8 mouse cellular contexts compared by ENCODE assay signal in genomic region chr17:70852686-70853386, GRCm38 (mm10). TPM values are rescaled to one million over a fixed set of nuclear protein-coding genes. Genes with fewer than 3 reads are reported as not detected.
DNase-seq lines count a peak whose midpoint lies in the region; ATAC-seq and TF ChIP-seq lines count a peak whose summit lies in the region.

No protein-coding gene starts in this region.

- H3K27ac ChIP-seq in embryonic facial prominence, embryonic 10.5 days (replicated peaks), result peak overlapping the region; percentile 98
- peak overlapping the region; percentile 93 for H3K27ac ChIP-seq in heart, embryonic 10.5 days
- H3K27ac ChIP-seq in kidney, embryonic 14.5 days (ENCODE audit: low read depth, low read length), result peak overlapping the region; percentile 97
- H3K27ac ChIP-seq in liver, embryonic 14.5 days, result peak overlapping the region; percentile 63

- peak overlapping the region; percentile 70 for H3K9ac ChIP-seq in kidney, embryonic 14.5 days (ENCODE audit: low read depth, low read length)
- peak overlapping the region; percentile 59 for H3K9ac ChIP-seq in liver, embryonic 14.5 days (replicated peaks)

- TF ChIP-seq EP300 in liver, embryonic 14.5 days (IDR thresholded peaks at IDR 0.05; ENCODE audit: low read depth), result no peak

- WGBS in embryonic facial prominence, embryonic 10.5 days, result under 1% methylated on average over 51 of the region's 51 CpGs
- WGBS in heart, embryonic 10.5 days, result under 1% methylated on average over 51 of the region's 51 CpGs
- under 1% methylated on average over 51 of the region's 51 CpGs for WGBS in kidney, embryonic 14.5 days
- WGBS in liver, embryonic 14.5 days (ENCODE audit: insufficient replicate concordance), result under 1% methylated on average over 51 of the region's 51 CpGs

- H3K4me2 ChIP-seq in kidney, embryonic 14.5 days (replicated peaks; ENCODE audit: low read depth, low read length), result peak overlapping the region; percentile 75
- peak overlapping the region; percentile 89 for H3K4me2 ChIP-seq in liver, embryonic 14.5 days (ENCODE audit: low read depth)

- peak overlapping the region; percentile 89 for H3K4me3 ChIP-seq in embryonic facial prominence, embryonic 10.5 days
- peak overlapping the region; percentile 82 for H3K4me3 ChIP-seq in heart, embryonic 10.5 days
- peak overlapping the region; percentile 45 for H3K4me3 ChIP-seq in kidney, embryonic 14.5 days (ENCODE audit: low read length)
- H3K4me3 ChIP-seq in liver, embryonic 14.5 days (ENCODE audit: insufficient read depth in 1 of 2, low read depth in 2 of 2, low read length in 2 of 2), result peak overlapping the region; percentile 61 to 72

- H3K4me1 ChIP-seq in embryonic facial prominence, embryonic 10.5 days, result peaks cover 31% of the 10 kb centered on the region
- peaks cover 7% of the 10 kb centered on the region for H3K4me1 ChIP-seq in heart, embryonic 10.5 days
- peaks cover 5% of the 10 kb centered on the region; the same call in 1 of the 2 replicates for H3K4me1 ChIP-seq in kidney, embryonic 14.5 days (ENCODE audit: control insufficient read depth, insufficient read depth, low read length)
- H3K4me1 ChIP-seq in liver, embryonic 14.5 days (replicated peaks; ENCODE audit: control insufficient read depth in 2 of 2, insufficient read depth in 2 of 2, low read length in 1 of 2), result peaks cover 0 to 7% of the 10 kb centered on the region in 2 experiments; a peak in 1 of 4 replicates

- no peaks in the 10 kb centered on the region for H3K36me3 ChIP-seq in embryonic facial prominence, embryonic 10.5 days (replicated peaks)
- no peaks in the 10 kb centered on the region for H3K36me3 ChIP-seq in heart, embryonic 10.5 days
- H3K36me3 ChIP-seq in kidney, embryonic 14.5 days (ENCODE audit: control insufficient read depth, insufficient read depth, low read length), result no peaks in the 10 kb centered on the region
- no peaks in the 10 kb centered on the region for H3K36me3 ChIP-seq in liver, embryonic 14.5 days (replicated peaks; ENCODE audit: control insufficient read depth, insufficient read depth, low read depth)

- H3K27me3 ChIP-seq in embryonic facial prominence, embryonic 10.5 days (replicated peaks; ENCODE audit: low read depth, poor library complexity, severe bottlenecking), result no peaks in the 10 kb centered on the region
- no peaks in the 10 kb centered on the region for H3K27me3 ChIP-seq in heart, embryonic 10.5 days (ENCODE audit: insufficient read depth, poor library complexity, severe bottlenecking)
- no peaks in the 10 kb centered on the region for H3K27me3 ChIP-seq in kidney, embryonic 14.5 days (ENCODE audit: control insufficient read depth, insufficient read depth, low read length)
- peaks cover 37% of the 10 kb centered on the region for H3K27me3 ChIP-seq in liver, embryonic 14.5 days (ENCODE audit: control insufficient read depth, insufficient read depth, low read length)

- TF ChIP-seq CTCF in liver, embryonic 14.5 days (IDR thresholded peaks at IDR 0.05; ENCODE audit: low read depth), result no peak

- DNase-seq in 416B (ENCODE audit: low read depth), result peak; percentile 94
- peak; percentile 91 for DNase-seq in adipocyte (ENCODE audit: low spot score)
- DNase-seq in embryonic facial prominence, embryonic 10.5 days (ENCODE audit: low spot score), result peak; percentile 89
- peak; percentile 91 for DNase-seq in heart, embryonic 10.5 days (ENCODE audit: low spot score)
- no peak for DNase-seq in liver, embryonic 14.5 days (ENCODE audit: low read depth in 3 of 3, low spot score in 3 of 3)
- DNase-seq in naive thymus-derived CD4-positive, alpha-beta T cell, adult 2 months (ENCODE audit: low read depth), result peak; percentile 61
- DNase-seq in testis, postnatal 10 days (ENCODE audit: low spot score), result peak; percentile 84

- ATAC-seq in kidney, embryonic 14.5 days (ENCODE audit: low FRiP score, low TSS enrichment), result peak; percentile 58
- ATAC-seq in liver, embryonic 14.5 days (ENCODE audit: insufficient read depth), result peak; percentile 66

- no peaks in the 10 kb centered on the region for H3K9me3 ChIP-seq in embryonic facial prominence, embryonic 10.5 days
- no peaks in the 10 kb centered on the region for H3K9me3 ChIP-seq in heart, embryonic 10.5 days
- no peaks in the 10 kb centered on the region for H3K9me3 ChIP-seq in kidney, embryonic 14.5 days (ENCODE audit: control insufficient read depth, low read length)
- no peaks in the 10 kb centered on the region for H3K9me3 ChIP-seq in liver, embryonic 14.5 days (ENCODE audit: control insufficient read depth, low read length)

RNA-seq across cellular contexts. Expression of gene Tgif1, which starts 0.5 kb away (rescaled TPM):
- polyA plus RNA-seq in embryonic facial prominence, embryonic 10.5 days (2016; fragmentation: Nextera tagmentation; extraction: Ambion mirVana), result 110 and 112 TPM in 2 replicates
- polyA plus RNA-seq in heart, embryonic 10.5 days (2016; fragmentation: Nextera tagmentation; extraction: Ambion mirVana), result 31.5 and 58.1 TPM in 2 replicates
- 82.8 and 88.6 TPM in 2 replicates for polyA plus RNA-seq in kidney, embryonic 14.5 days (2014; fragmentation: Nextera tagmentation; extraction: Ambion mirVana)
- polyA plus RNA-seq in liver, embryonic 14.5 days (2012; rRNA removed), result 6.3 and 7.0 TPM in 2 replicates
- 5.0 TPM in 2 replicates for polyA plus RNA-seq in liver, embryonic 14.5 days (2014; fragmentation: Nextera tagmentation; extraction: Ambion mirVana)

Comparison
In these comparisons a context has a peak if more than half of its experiments do, and no peak if none do; other contexts are left out.
1. DNase-seq: peak in 416B (single experiment), adipocyte (single experiment), embryonic facial prominence, embryonic 10.5 days (single experiment), heart, embryonic 10.5 days (single experiment), naive thymus-derived CD4-positive, alpha-beta T cell, adult 2 months (single experiment) and testis, postnatal 10 days (single experiment); none in liver, embryonic 14.5 days (0 of 3).
2. Peak in every context shown above with its lines, with median percentiles within 50 percentile points of each other: H3K27ac ChIP-seq and H3K4me3 ChIP-seq.